Mouse (Mus musculus) bone marrow macrophage, adult 2 months (primary cell): Measurements from ENCODE around the gene Basp1.

ENCODE experiments used
- CTCF ChIP-seq: IDR thresholded peaks from 2 replicates; pipeline ENCODE4 v1.5.1; 2012; ENCODE audit warnings: low read depth, mild to moderate bottlenecking, low read length, moderate library complexity
- POLR2A ChIP-seq: IDR thresholded peaks from 2 replicates; pipeline ENCODE4 v1.6.1; 2012; ENCODE audit warnings: mild to moderate bottlenecking, low read depth, low read length, borderline replicate concordance

GRCm38 (mm10) chr15:25462056-25462762 is 48.6 kb upstream of the Basp1 start:
- TF ChIP-seq CTCF = no peak
- TF ChIP-seq POLR2A = no peak
